Mouse (Mus musculus) kidney, adult 2 months (tissue): ENCODE data around the gene Fbxl20.

Experiments
- CTCF ChIP-seq: fragments of 200-500 bp; conservative IDR thresholded peaks from 2 replicates; pipeline ENCODE4 v1.5.1; 2011; ENCODE audit warnings: low read depth, mild to moderate bottlenecking, control low read depth, low read length, moderate library complexity, mixed read lengths; ENCODE audit not compliant: insufficient read depth, insufficient read length
- POLR2A ChIP-seq: fragments of 200-500 bp; IDR thresholded peaks from one replicate; pipeline ENCODE4 v1.6.1; 2011; ENCODE audit warnings: low read depth, low read length, control low read depth

DNA sequence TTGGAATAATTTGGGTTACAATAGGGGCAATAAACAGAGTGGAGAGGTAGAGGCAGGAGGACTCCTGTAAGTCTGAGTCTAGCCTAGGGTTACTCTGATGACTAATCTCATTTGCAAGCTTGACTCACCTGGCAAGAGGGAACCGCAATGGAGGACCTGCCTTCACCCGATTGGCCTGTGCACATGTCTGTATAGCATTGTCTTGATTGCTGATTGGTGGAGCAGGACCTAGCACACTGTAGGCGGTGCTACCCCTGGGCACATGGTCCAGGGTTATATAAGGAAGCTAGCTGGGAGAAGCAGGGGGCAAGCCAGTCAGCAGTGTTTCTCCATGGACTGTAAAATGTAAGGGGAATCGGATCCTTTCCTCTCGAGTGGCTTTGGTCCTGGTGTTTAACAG lies 92.2 kb downstream of the Fbxl20 start:
- TF ChIP-seq CTCF = no peak
- TF ChIP-seq POLR2A = no peak
